Mouse (Mus musculus) lung, embryonic 14.5 days (tissue): ENCODE data around the gene Sec24b. TPM values are rescaled to one million over a fixed set of nuclear protein-coding genes. Genes with fewer than 3 reads are reported as not detected.
A peak's percentile ranks its signal among the peaks of the same experiment; 100 is the strongest.

Source experiments
- ATAC-seq: fragments of 200-750 bp; cut with Nextera tagmentation; 2 replicates; pipeline ENCODE4 v1.8.0; 2017; ENCODE audit warnings: mild to moderate bottlenecking, moderate TSS enrichment, moderate library complexity; ENCODE audit not compliant: insufficient read depth
- DNase-seq: peaks from one replicate; pipeline ENCODE4 v3.0.0-alpha.2; 2015
- H3K27ac ChIP-seq: fragments of 300-500 bp; sonication (generic); 2 replicates; pipeline ENCODE4 v1.5.1; 2014; ENCODE audit warnings: low read depth, mild to moderate bottlenecking, moderate library complexity
- H3K27me3 ChIP-seq: fragments of 300-500 bp; sonication (generic); 2 replicates; pipeline ENCODE4 v1.6.1; 2014; ENCODE audit warnings: low read length, control low read depth; ENCODE audit not compliant: insufficient read depth
- H3K36me3 ChIP-seq: fragments of 300-500 bp; sonication (generic); 2 replicates; pipeline ENCODE4 v1.6.1; 2014; ENCODE audit warnings: control low read depth; ENCODE audit not compliant: insufficient read depth
- H3K4me1 ChIP-seq: fragments of 300-500 bp; sonication (generic); 2 replicates; pipeline ENCODE4 v1.6.1; 2014; ENCODE audit warnings: antibody characterized with exemption, control low read depth; ENCODE audit not compliant: insufficient read depth
- H3K4me2 ChIP-seq: fragments of 300-500 bp; sonication (generic); 2 replicates; pipeline ENCODE4 v1.6.1; 2014; ENCODE audit warnings: mild to moderate bottlenecking
- H3K4me3 ChIP-seq: fragments of 300-500 bp; sonication (generic); 2 replicates; pipeline ENCODE4 v1.5.1; 2014; ENCODE audit warnings: low read depth, low read length
- H3K9ac ChIP-seq: fragments of 300-500 bp; sonication (generic); 2 replicates; pipeline ENCODE4 v1.6.1; 2014
- H3K9me3 ChIP-seq: fragments of 300-500 bp; sonication (generic); 2 replicates; pipeline ENCODE4 v1.6.1; 2016; ENCODE audit warnings: low read depth, low read length, control low read depth
- CTCF ChIP-seq: IDR thresholded peaks from 2 replicates; pipeline ENCODE4 v1.5.1; 2016; ENCODE audit warnings: antibody characterized with exemption, low read depth
- WGBS: fragments of 180-500 bp; shearing (Covaris S2); extraction: QIAGEN DNeasy Blood & Tissue Kit; methylation state at CpG from one replicate; pipeline ENCODE4 v1.1.7; 2014; 5-methylcytosine and 5-hydroxymethylcytosine counted together
- polyA plus RNA-seq: library from polyadenylated mRNA; unstranded; fragments of >200 nt; fragmentation: Nextera tagmentation; extraction: Ambion mirVana; gene quantifications from 2 replicates; pipeline ENCODE4 v1.2.1, GENCODE M21; 2014

Sec24b gene
- polyA plus RNA-seq, 1 experiment from 2014 or later, result 46.3 TPM

DNA sequence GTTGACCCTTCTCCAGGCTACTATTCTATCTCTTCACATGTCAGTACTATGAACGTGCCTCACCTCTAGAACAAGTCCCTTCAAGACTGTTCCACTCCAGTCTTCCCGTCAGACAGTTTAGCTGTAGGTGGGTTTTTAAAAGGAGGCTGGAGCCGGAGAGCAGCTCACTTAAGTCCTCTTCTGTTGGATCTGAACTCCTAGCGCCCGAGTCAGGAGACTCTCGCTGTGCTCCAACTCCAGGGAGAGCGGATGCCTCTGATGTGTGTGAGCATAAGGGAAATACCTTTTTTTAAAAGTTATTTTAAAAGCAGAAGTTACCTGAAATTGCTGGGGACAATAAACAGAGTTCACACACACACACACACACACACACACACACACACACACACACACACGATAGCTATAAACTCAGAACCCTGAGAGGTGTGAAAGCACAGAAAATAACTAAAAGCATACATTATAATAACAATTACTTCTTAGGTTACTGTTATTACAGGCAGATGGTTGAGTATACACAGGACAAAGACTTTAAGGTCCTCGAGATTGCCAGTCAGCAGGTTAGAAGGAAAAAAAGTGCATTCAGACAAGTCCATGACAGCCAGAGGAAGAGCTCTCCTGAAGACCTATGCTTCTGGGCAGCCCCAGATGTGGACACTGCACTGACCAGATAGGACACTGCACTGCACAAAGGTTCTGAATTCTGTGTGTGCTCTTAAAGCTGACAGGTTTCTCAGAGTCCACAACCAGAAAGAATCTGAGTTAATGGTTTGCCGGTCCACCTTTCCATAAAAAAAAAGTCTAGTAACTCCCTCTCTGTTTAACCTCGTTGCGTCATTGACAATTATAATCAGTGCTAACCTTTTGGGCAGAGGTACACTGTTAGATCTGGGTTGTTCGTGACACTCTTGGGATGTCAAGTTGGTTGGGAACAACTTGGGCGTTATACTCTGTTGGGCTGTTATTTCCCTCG is 5.7 kb downstream of the Sec24b start:
- H3K4me3 ChIP-seq, result no peak overlapping the region
- peaks cover 26% of the 10 kb centered on the region for H3K4me1 ChIP-seq
- no peak for DNase-seq
- H3K9me3 ChIP-seq, result no peaks in the 10 kb centered on the region
- no peak for TF ChIP-seq CTCF
- H3K27me3 ChIP-seq, result no peaks in the 10 kb centered on the region
- H3K4me2 ChIP-seq, result no peak overlapping the region
- no peak overlapping the region for H3K27ac ChIP-seq
- H3K36me3 ChIP-seq, result peaks cover 4% of the 10 kb centered on the region; the same call in 1 of the 2 replicates
- no peak for ATAC-seq
- WGBS, result 73% methylated on average over 15 of the region's 15 CpGs
- no peak overlapping the region for H3K9ac ChIP-seq

DNA sequence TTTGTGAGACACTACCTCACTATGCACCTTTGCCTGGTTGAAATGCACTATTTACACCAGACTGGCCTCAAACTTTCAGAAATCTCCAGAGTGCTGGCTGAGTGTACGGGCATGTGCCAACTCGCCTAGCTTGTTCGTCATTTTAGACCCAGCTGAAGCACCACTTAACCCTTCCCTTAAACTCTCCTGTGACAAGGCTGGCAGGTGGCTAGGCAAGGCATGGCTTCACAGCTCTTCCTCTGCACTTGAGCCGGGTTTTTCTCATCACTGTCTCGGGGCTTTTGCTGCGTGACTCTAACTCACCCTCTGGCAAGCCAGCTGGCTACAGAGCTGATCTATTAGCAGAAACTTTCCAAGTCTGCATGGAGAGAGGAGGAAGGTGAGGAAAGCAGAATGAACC is 6.8 kb downstream of the Sec24b start:
- ATAC-seq (peak; percentile 25; the same call in 1 of the 2 replicates), DNase-seq (peak; percentile 40)
- H3K4me2 ChIP-seq, result no peak overlapping the region
- H3K4me3 ChIP-seq, result no peak overlapping the region
- no peak overlapping the region for H3K27ac ChIP-seq
- TF ChIP-seq CTCF, result no peak
- WGBS, result 51% methylated on average over 6 of the region's 6 CpGs
- H3K36me3 ChIP-seq, result peaks cover 4% of the 10 kb centered on the region; the same call in 1 of the 2 replicates
- no peaks in the 10 kb centered on the region for H3K27me3 ChIP-seq
- H3K4me1 ChIP-seq, result peaks cover 26% of the 10 kb centered on the region
- no peak overlapping the region for H3K9ac ChIP-seq
- no peaks in the 10 kb centered on the region for H3K9me3 ChIP-seq

DNA sequence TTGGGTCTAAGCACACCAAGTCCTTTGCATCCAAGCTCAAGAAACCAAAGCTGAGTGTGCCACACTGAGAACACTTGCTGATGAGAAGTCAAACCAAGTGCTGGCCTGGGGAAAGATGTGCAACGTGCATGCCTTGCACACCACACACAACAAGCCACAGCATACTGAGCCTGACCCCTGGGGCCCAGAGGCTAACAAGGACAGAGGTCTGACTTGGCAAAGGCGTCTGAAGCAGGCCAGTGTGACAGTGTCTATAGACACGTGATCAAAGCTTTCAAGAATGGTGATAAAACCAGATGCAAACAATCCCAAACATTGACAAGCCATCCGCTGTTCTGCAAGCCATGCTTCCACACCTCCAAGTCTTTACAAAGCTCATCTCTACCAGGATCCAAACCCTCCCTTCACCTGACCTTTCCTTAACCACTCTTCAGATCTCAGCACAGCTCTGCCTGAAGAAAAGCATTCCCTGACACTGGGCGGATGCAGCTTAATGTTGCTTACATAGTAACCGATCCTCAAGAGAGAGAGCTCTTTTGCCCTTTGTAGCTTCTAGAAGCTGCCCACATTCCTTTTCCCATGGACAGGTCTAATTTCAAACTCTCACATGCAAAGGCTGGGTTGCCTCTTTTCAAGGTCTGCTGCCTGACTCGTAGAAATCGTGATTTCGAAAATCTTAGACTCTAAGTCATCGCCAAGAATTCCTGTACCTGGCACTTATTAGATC is 7.8 kb downstream of the Sec24b start:
- Histone ChIP-seq H3K9ac (no peak overlapping the region), H3K27ac (0 out of 2 replicates have a peak overlapping the region, but pooled peaks have one; percentile 6), H3K36me3 (peaks cover 4% of the 10 kb centered on the region; the same call in 1 of the 2 replicates), H3K4me3 (no peak overlapping the region), H3K4me1 (peaks cover 15% of the 10 kb centered on the region), H3K9me3 (no peaks in the 10 kb centered on the region), H3K27me3 (no peaks in the 10 kb centered on the region), H3K4me2 (no peak overlapping the region)
- 29% methylated on average over 10 of the region's 10 CpGs for WGBS
- DNase-seq (peak; percentile 19), ATAC-seq (peak; percentile 33; the same call in 1 of the 2 replicates)
- no peak for TF ChIP-seq CTCF

DNA sequence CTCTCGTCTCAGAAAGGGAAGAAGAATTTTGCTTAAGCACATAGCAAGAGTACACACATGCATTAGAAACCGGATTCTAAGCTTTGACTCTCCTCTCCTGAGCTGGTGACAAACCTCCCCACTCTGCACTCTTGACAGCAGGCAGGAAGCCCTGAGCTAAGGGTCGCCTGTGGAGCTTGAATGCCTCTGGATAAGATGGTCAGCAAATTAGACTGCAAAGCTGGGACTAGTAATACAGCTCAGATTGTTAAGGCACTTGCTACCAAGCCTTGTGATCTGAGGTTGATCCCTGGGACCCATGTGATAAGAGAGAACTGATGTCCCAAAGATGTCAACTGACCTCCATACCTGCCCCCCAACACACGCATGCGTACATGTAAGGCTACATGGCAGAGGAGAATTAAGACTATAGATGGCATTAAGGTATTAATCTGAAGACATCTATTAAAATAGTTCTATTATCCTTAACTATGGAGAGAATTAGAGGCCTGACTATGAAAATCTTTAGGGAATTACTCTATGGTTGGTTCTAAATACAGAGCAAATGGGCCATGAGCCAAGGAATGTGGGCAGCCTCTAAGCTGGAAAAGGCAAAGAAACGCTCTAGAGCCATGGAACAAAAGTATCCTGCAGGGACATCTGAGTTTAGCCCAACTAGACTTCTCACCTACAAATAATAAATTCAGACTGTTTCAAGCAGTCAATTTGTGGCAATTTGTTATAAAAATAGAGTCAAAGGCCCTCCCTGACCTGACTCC is 8.6 kb downstream of the Sec24b start:
- Histone ChIP-seq H3K4me1 (peaks cover 11% of the 10 kb centered on the region), H3K9ac (no peak overlapping the region), H3K4me2 (no peak overlapping the region), H3K27me3 (no peaks in the 10 kb centered on the region), H3K36me3 (peaks cover 2% of the 10 kb centered on the region; the same call in 1 of the 2 replicates), H3K9me3 (no peaks in the 10 kb centered on the region), H3K4me3 (no peak overlapping the region), H3K27ac (0 out of 2 replicates have a peak overlapping the region, but pooled peaks have one; percentile 9)
- no peak for TF ChIP-seq CTCF
- ATAC-seq, result no peak
- 60% methylated on average over 6 of the region's 6 CpGs for WGBS
- peak; percentile 69 for DNase-seq

DNA sequence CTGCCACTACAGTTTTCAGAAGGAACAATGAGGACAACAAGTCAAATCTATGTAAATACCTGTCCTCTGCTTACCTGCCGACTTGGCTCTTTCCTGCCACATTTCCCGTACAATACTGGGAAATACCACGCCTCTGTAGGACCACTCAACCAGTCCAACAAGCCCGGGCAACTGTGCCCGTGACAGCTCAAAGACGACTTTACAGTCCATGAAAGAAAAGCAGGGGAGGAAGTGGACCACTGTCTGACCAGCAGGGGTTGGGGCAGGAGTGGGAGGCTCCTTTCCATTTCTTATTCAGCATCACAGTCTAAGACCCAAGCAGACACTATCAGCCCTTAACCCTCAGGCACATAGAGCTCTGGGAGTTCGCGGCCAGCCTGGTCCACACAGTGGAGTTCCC is 9.2 kb downstream of the Sec24b start:
- Histone ChIP-seq H3K9ac (no peak overlapping the region), H3K27ac (0 out of 2 replicates have a peak overlapping the region, but pooled peaks have one; percentile 9), H3K4me1 (peaks cover 11% of the 10 kb centered on the region), H3K4me3 (no peak overlapping the region), H3K27me3 (no peaks in the 10 kb centered on the region), H3K9me3 (no peaks in the 10 kb centered on the region), H3K36me3 (no peaks in the 10 kb centered on the region), H3K4me2 (no peak overlapping the region)
- ATAC-seq, result no peak; the same call in 1 of the 2 replicates
- no peak for DNase-seq
- TF ChIP-seq CTCF, result no peak
- WGBS, result 75% methylated on average over 8 of the region's 8 CpGs

DNA sequence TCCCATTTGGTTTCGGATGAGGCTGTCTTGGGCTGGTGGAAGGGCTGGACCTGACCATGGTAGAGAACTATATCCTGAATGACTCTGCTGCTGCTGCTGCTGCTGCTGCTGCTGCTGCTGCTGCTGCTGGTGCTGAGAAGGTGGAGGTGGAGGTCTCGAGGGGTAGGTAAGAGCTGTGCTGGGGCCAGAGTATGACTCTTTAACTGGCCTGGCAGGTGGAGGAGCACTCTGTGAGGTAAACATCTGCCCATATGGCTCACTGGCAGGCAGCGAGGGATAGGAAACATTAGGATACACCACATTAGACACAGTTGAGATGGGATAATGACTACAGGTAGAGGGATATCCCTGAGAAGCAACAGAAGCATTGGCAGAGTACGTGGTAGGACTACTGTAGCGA is 20.6 kb downstream of the Sec24b start:
- no peaks in the 10 kb centered on the region for H3K4me1 ChIP-seq
- WGBS, result 89% methylated on average over 5 of the region's 5 CpGs

More for the DNA sequence above, 20.6 kb downstream of the Sec24b start:
- Histone ChIP-seq H3K27me3 (no peaks in the 10 kb centered on the region), H3K36me3 (peaks cover 35% of the 10 kb centered on the region), H3K4me2 (no peak overlapping the region), H3K9me3 (peaks cover 5% of the 10 kb centered on the region; the same call in 1 of the 2 replicates), H3K4me3 (no peak overlapping the region), H3K27ac (no peak overlapping the region), H3K9ac (no peak overlapping the region)
- no peak for TF ChIP-seq CTCF
- DNase-seq (no peak), ATAC-seq (no peak)
